Mouse (Mus musculus): ENCODE measurements around the gene Fyn.

DNA sequence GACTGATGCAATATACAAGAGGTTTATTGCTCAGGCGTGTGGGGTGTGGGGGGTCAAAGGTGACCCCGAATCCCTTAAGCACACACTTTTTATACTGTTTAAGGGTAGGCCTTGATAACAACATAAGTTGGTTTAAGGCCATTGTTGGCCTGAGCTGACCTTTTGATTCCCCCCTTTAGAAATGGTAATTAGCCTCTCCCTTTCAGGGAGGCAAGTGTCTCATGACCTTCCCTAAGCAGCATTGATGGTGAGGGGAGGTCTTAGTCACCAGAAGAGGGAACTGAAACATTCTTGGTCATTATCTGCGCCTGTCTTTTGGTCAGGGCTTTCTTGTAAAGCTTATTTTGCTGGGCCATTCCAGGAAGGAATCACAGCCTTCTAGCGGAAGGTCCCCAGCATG lies 223.8 kb downstream of the Fyn start:
- TF ChIP-seq CTCF (IDR thresholded peaks at IDR 0.05; ENCODE audit: low read depth, low read length) (no peak), POLR2A (IDR thresholded peaks at IDR 0.05; ENCODE audit: extremely low read depth, insufficient read depth, low read length) (no peak)
